Mouse (Mus musculus): ENCODE measurements at regions not wholly inside any gene's neighbourhood (a gene's known extent, or its start where the extent isn't known, plus 50 kb on each side); places are given as distances from the start of the nearest gene placed in this dataset.

- TF ChIP-seq SIN3A (IDR thresholded peaks at IDR 0.05; ENCODE audit: low read length): no peak
- TF ChIP-seq USF1 (IDR thresholded peaks at IDR 0.05; ENCODE audit: low read depth, low read length): no peak
- no peak for TF ChIP-seq ETS1 (conservative IDR thresholded peaks at IDR 0.05; ENCODE audit: low read depth, low read length)
- no peak for TF ChIP-seq SMC3 (IDR thresholded peaks at IDR 0.05; ENCODE audit: low read depth, low read length)
Measured at GRCm38 (mm10) chr6:117526161-117526935, 314.6 kb upstream of the Zfp637 start.
